Mouse (Mus musculus): Measurements from ENCODE around the gene Klhdc8b. TPM values are rescaled to one million over a fixed set of nuclear protein-coding genes. Genes with fewer than 3 reads are reported as not detected.

Klhdc8b gene
- total RNA-seq, 1 experiment = 6.6 TPM

GRCm38 (mm10) chr9:108452911-108453310 lies 8.5 kb downstream of the Klhdc8b start:
- no peaks in the 10 kb centered on the region for H3K36me3 ChIP-seq (ENCODE audit: control insufficient read depth, insufficient read depth, low read length, poor library complexity, severe bottlenecking)
- H3K9ac ChIP-seq (ENCODE audit: insufficient read depth, low read depth, low read length, poor library complexity, severe bottlenecking) = no peak overlapping the region
- DNase-seq (ENCODE audit: low read depth, low spot score) = no peak
- H3K27ac ChIP-seq (ENCODE audit: insufficient read depth, low read depth, low read length, poor library complexity, severe bottlenecking) = no peak overlapping the region
- peaks cover 7 to 26% of the 10 kb centered on the region in 2 experiments; a peak in 3 of 4 replicates for H3K4me1 ChIP-seq (ENCODE audit: control insufficient read depth in 2 of 2, insufficient read depth in 2 of 2, low read length in 2 of 2, poor library complexity in 1 of 2)
- in situ Hi-C loops (cut with MboI; ENCODE audit: low sequenced_read_pairs in 2 of 2, unreplicated experiment in 2 of 2) = no loop called here
- no peaks in the 10 kb centered on the region for H3K9me3 ChIP-seq (ENCODE audit: control insufficient read depth, insufficient read depth, low read depth, low read length)
- TF ChIP-seq ZC3H11A (IDR thresholded peaks at IDR 0.05; ENCODE audit: borderline replicate concordance, low read depth, low read length) (0 out of 2 replicates have a peak, but pooled peaks have one; percentile 13), CHD2 (IDR thresholded peaks at IDR 0.05; ENCODE audit: low read depth, low read length) (no peak)
- no peak overlapping the region for H3K4me3 ChIP-seq (ENCODE audit: insufficient read depth in 1 of 2, low read depth in 1 of 2, low read length in 2 of 2, poor library complexity in 1 of 2, severe bottlenecking in 1 of 2)

- in situ Hi-C loops (cut with MboI; ENCODE audit: low sequenced_read_pairs in 2 of 2, unreplicated experiment in 2 of 2) = no loop called here
- no peaks in the 10 kb centered on the region for H3K36me3 ChIP-seq (ENCODE audit: control insufficient read depth, insufficient read depth, low read length, poor library complexity, severe bottlenecking)
- no peak overlapping the region for H3K27ac ChIP-seq (ENCODE audit: insufficient read depth, low read depth, low read length, poor library complexity, severe bottlenecking)
- H3K4me3 ChIP-seq (ENCODE audit: insufficient read depth in 1 of 2, low read depth in 1 of 2, low read length in 2 of 2, poor library complexity in 1 of 2, severe bottlenecking in 1 of 2) = peak overlapping the region; percentile 51 to 53
- TF ChIP-seq CHD2 (IDR thresholded peaks at IDR 0.05; ENCODE audit: low read depth, low read length) (no peak), ZNF384 (IDR thresholded peaks at IDR 0.05; ENCODE audit: low read depth, low read length) (no peak), ZC3H11A (IDR thresholded peaks at IDR 0.05; ENCODE audit: borderline replicate concordance, low read depth, low read length) (no peak), MAFK (IDR thresholded peaks at IDR 0.05; ENCODE audit: insufficient read depth, low read depth, low read length) (no peak), HCFC1 (IDR thresholded peaks at IDR 0.05; ENCODE audit: borderline replicate concordance, insufficient read depth, low read length) (peak; percentile 38; the same call in 1 of the 2 replicates)
- peak; percentile 85 for DNase-seq (ENCODE audit: low read depth, low spot score)
- peaks cover 7 to 24% of the 10 kb centered on the region in 2 experiments; a peak in 3 of 4 replicates for H3K4me1 ChIP-seq (ENCODE audit: control insufficient read depth in 2 of 2, insufficient read depth in 2 of 2, low read length in 2 of 2, poor library complexity in 1 of 2)
- no peaks in the 10 kb centered on the region for H3K9me3 ChIP-seq (ENCODE audit: control insufficient read depth, insufficient read depth, low read depth, low read length)
- H3K9ac ChIP-seq (ENCODE audit: insufficient read depth, low read depth, low read length, poor library complexity, severe bottlenecking) = peak overlapping the region; percentile 49
These were observed 9.0 kb downstream of the Klhdc8b start for GRCm38 (mm10) chr9:108452291-108452906.

GRCm38 (mm10) chr9:108451519-108452160 lies 9.7 kb downstream of the Klhdc8b start:
- no peak for TF ChIP-seq CHD2 (IDR thresholded peaks at IDR 0.05; ENCODE audit: low read depth, low read length)
- no peaks in the 10 kb centered on the region for H3K36me3 ChIP-seq (ENCODE audit: control insufficient read depth, insufficient read depth, low read length, poor library complexity, severe bottlenecking)
- peak overlapping the region; percentile 49; the same call in 1 of the 2 replicates for H3K9ac ChIP-seq (ENCODE audit: insufficient read depth, low read depth, low read length, poor library complexity, severe bottlenecking)
- H3K4me1 ChIP-seq (ENCODE audit: control insufficient read depth in 2 of 2, insufficient read depth in 2 of 2, low read length in 2 of 2, poor library complexity in 1 of 2) = peaks cover 6 to 22% of the 10 kb centered on the region in 2 experiments; a peak in 3 of 4 replicates
- no peak for DNase-seq (ENCODE audit: low read depth, low spot score)
- H3K27ac ChIP-seq (ENCODE audit: insufficient read depth, low read depth, low read length, poor library complexity, severe bottlenecking) = no peak overlapping the region
- in situ Hi-C loops (cut with MboI; ENCODE audit: low sequenced_read_pairs in 2 of 2, unreplicated experiment in 2 of 2) = no loop called here
- peak overlapping the region; percentile 51 to 53 for H3K4me3 ChIP-seq (ENCODE audit: insufficient read depth in 1 of 2, low read depth in 1 of 2, low read length in 2 of 2, poor library complexity in 1 of 2, severe bottlenecking in 1 of 2)
- H3K9me3 ChIP-seq (ENCODE audit: control insufficient read depth, insufficient read depth, low read depth, low read length) = no peaks in the 10 kb centered on the region

GRCm38 (mm10) chr9:108451170-108451493 lies 10.2 kb downstream of the Klhdc8b start:
- in situ Hi-C loops (cut with MboI; ENCODE audit: low sequenced_read_pairs in 2 of 2, unreplicated experiment in 2 of 2) = no loop called here
- TF ChIP-seq MAFK (IDR thresholded peaks at IDR 0.05; ENCODE audit: insufficient read depth, low read depth, low read length) = no peak
- Histone ChIP-seq H3K4me1 (ENCODE audit: control insufficient read depth in 2 of 2, insufficient read depth in 2 of 2, low read length in 2 of 2, poor library complexity in 1 of 2) (peaks cover 2 to 22% of the 10 kb centered on the region in 2 experiments; a peak in 3 of 4 replicates), H3K9ac (ENCODE audit: insufficient read depth, low read depth, low read length, poor library complexity, severe bottlenecking) (no peak overlapping the region), H3K27ac (ENCODE audit: insufficient read depth, low read depth, low read length, poor library complexity, severe bottlenecking) (no peak overlapping the region), H3K4me3 (ENCODE audit: insufficient read depth in 1 of 2, low read depth in 1 of 2, low read length in 2 of 2, poor library complexity in 1 of 2, severe bottlenecking in 1 of 2) (no peak overlapping the region), H3K9me3 (ENCODE audit: control insufficient read depth, insufficient read depth, low read depth, low read length) (no peaks in the 10 kb centered on the region), H3K36me3 (ENCODE audit: control insufficient read depth, insufficient read depth, low read length, poor library complexity, severe bottlenecking) (no peaks in the 10 kb centered on the region)
- DNase-seq (ENCODE audit: low read depth, low spot score) = no peak
